Mouse (Mus musculus): Measurements from ENCODE around the gene Olfr1272. TPM values are rescaled to one million over a fixed set of nuclear protein-coding genes. Genes with fewer than 3 reads are reported as not detected.
"Not testable (repeated sequence)": the region's sequence is repeated elsewhere in the genome, so short reads cannot be mapped to it uniquely, and the experiment has no call there.

The Olfr1272 gene
- total RNA-seq (2015) (not detected in 2 replicates), total RNA-seq (2017) (not detected in 2 replicates)

- no peak for ATAC-seq (ENCODE audit: poor library complexity, severe bottlenecking)
These were observed at the start of gene Olfr1272 for GRCm38 (mm10) chr2:90292741-90293140. Gene Olfr1272, minus strand, starts transcription at chr2:90292841.

DNA sequence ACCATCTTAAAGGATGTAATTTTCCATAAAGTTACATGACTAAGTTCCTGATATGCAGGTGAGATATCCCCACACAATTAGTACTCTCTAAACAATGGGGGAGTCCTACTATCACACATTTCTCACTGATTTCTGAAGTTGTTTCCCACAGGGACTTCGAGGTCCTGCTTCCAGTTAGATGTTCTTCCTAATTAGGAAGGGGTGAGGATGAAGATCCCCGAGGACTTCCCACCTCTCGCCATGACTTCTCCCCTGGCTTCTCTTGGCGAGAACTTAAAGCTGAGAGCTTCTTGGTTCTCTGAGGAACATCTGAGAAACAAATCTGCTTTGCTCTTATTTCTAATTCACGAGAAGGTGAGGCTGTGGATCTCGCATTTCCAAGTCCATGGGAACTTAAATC lies 29.3 kb upstream of the Olfr1272 start, which contains the start of gene Gm13769:
Gene Gm13769, plus strand, starts transcription at position 301 of the 400 bp plus-strand sequence.
- not testable (repeated sequence) for ATAC-seq (ENCODE audit: poor library complexity, severe bottlenecking)

GRCm38 (mm10) chr2:90270932-90271331 lies 21.7 kb downstream of the Olfr1272 start, which contains the start of gene Olfr1271:
Gene Olfr1271, minus strand, starts transcription at chr2:90271032.
- no peak for ATAC-seq (ENCODE audit: poor library complexity, severe bottlenecking)

DNA sequence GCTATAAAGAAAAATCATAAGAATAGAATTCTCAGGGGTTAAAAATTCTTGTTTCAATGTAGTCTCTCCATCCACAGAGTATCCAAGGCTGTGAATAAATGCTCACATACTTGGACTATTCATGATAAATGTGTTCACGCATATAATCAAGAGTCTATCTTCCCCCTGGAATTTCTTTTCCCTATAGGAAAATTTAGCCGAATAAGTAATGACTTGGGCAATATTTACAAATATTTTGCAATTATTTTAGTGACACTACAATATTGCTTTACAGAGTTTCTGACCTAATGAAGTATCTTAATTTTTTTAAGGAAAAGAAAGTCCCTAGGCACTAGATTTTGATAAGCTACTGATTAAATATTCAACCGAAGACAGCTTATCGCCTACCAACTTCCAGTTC lies 35.1 kb downstream of the Olfr1272 start, which contains the start of gene Olfr142:
Gene Olfr142, minus strand, starts transcription at position 101 of the 400 bp plus-strand sequence.
- ATAC-seq (ENCODE audit: poor library complexity, severe bottlenecking) = no peak

Other genes starting within 250 kb of the Olfr1272 start
- not detected in 2 replicates for gene Olfr140, start 229.2 kb downstream of the Olfr1272 start, total RNA-seq (2015)
- not detected in 2 replicates for gene Olfr140, start 229.2 kb downstream of the Olfr1272 start, total RNA-seq (2017)
- gene Olfr1269, start 171.4 kb downstream of the Olfr1272 start, total RNA-seq (2015) = not detected in 2 replicates
- not detected in 2 replicates for gene Olfr1269, start 171.4 kb downstream of the Olfr1272 start, total RNA-seq (2017)
- not detected in 2 replicates for gene Olfr32, start 150.5 kb downstream of the Olfr1272 start, total RNA-seq (2015)
- not detected in 2 replicates for gene Olfr32, start 150.5 kb downstream of the Olfr1272 start, total RNA-seq (2017)
- not detected in 2 replicates for gene Olfr1270, start 139.8 kb downstream of the Olfr1272 start, total RNA-seq (2015)
- not detected in 2 replicates for gene Olfr1270, start 139.8 kb downstream of the Olfr1272 start, total RNA-seq (2017)
- not detected in 2 replicates for gene Olfr1506, start 68.3 kb downstream of the Olfr1272 start, total RNA-seq (2015)
- 0.07 TPM in 1 of 2 replicates, not detected in the other for gene Olfr1506, start 68.3 kb downstream of the Olfr1272 start, total RNA-seq (2017)
- not detected in 2 replicates for gene Olfr142, start 35.2 kb downstream of the Olfr1272 start, total RNA-seq (2015)
- not detected in 2 replicates for gene Olfr142, start 35.2 kb downstream of the Olfr1272 start, total RNA-seq (2017)
- gene Olfr1271, start 21.8 kb downstream of the Olfr1272 start, total RNA-seq (2015) = not detected in 2 replicates
- not detected in 2 replicates for gene Olfr1271, start 21.8 kb downstream of the Olfr1272 start, total RNA-seq (2017)
- gene Gm13769, start 29.4 kb upstream of the Olfr1272 start, total RNA-seq (2015) = 0.11 TPM in 1 of 2 replicates, not detected in the other
- gene Gm13769, start 29.4 kb upstream of the Olfr1272 start, total RNA-seq (2017) = 0.16 TPM in 1 of 2 replicates, not detected in the other
- not detected in 2 replicates for gene Olfr1274-ps, start 105.8 kb upstream of the Olfr1272 start, total RNA-seq (2015)
- not detected in 2 replicates for gene Olfr1274-ps, start 105.8 kb upstream of the Olfr1272 start, total RNA-seq (2017)